Mouse (Mus musculus) lung, embryonic 15.5 days (tissue): ENCODE results near the gene Zfhx2. TPM values are rescaled to one million over a fixed set of nuclear protein-coding genes. Genes with fewer than 3 reads are reported as not detected.

ENCODE experiments used
- ATAC-seq: fragments of 200-750 bp; cut with Nextera tagmentation; 2 replicates; pipeline ENCODE4 v1.8.0; 2017; ENCODE audit warnings: moderate number of reproducible peaks, borderline replicate concordance; ENCODE audit not compliant: low FRiP score, low TSS enrichment; ENCODE audit errors: extremely low read depth
- H3K27ac ChIP-seq: fragments of 300-500 bp; sonication (generic); 2 replicates; pipeline ENCODE4 v1.5.1; 2015; ENCODE audit warnings: moderate library complexity, mild to moderate bottlenecking, inconsistent platforms
- H3K27me3 ChIP-seq: fragments of 300-500 bp; sonication (generic); 2 replicates; pipeline ENCODE4 v1.6.1; 2015; ENCODE audit warnings: inconsistent platforms
- H3K36me3 ChIP-seq: fragments of 300-500 bp; sonication (generic); 2 replicates; pipeline ENCODE4 v1.6.1; 2015; ENCODE audit warnings: inconsistent platforms
- H3K4me1 ChIP-seq: fragments of 300-500 bp; sonication (generic); 2 replicates; pipeline ENCODE4 v1.6.1; 2015; ENCODE audit warnings: inconsistent platforms
- H3K4me2 ChIP-seq: fragments of 300-500 bp; sonication (generic); 2 replicates; pipeline ENCODE4 v1.6.1; 2015; ENCODE audit warnings: inconsistent platforms, mild to moderate bottlenecking, moderate library complexity
- H3K4me3 ChIP-seq: fragments of 300-500 bp; sonication (generic); 2 replicates; pipeline ENCODE4 v1.5.1; 2015; ENCODE audit warnings: mild to moderate bottlenecking, inconsistent platforms
- H3K9ac ChIP-seq: fragments of 300-500 bp; sonication (generic); 2 replicates; pipeline ENCODE4 v1.6.1; 2015; ENCODE audit warnings: inconsistent platforms
- H3K9me3 ChIP-seq: fragments of 300-500 bp; sonication (generic); 2 replicates; pipeline ENCODE4 v1.6.1; 2016; ENCODE audit warnings: inconsistent platforms
- WGBS: fragments of 180-500 bp; shearing (Covaris S2); methylation state at CpG from one replicate; pipeline ENCODE4 v1.1.7; 2015; 5-methylcytosine and 5-hydroxymethylcytosine counted together
- polyA plus RNA-seq: library from polyadenylated mRNA; unstranded; fragments of >200 nt; fragmentation: Nextera tagmentation; extraction: Ambion mirVana; gene quantifications from 2 replicates; pipeline ENCODE4 v1.2.1, GENCODE M21; 2015

Gene Zfhx2
- polyA plus RNA-seq = 4.2 and 4.3 TPM in 2 replicates

- WGBS = 1% methylated on average over 34 of the region's 34 CpGs
- H3K4me3 ChIP-seq = peak within 1 kb of the TSS; percentile 62
- peak; percentile 85 for ATAC-seq
- peak within 1 kb of the TSS; percentile 81 for H3K27ac ChIP-seq
- H3K9ac ChIP-seq = peak within 1 kb of the TSS; percentile 55
- no peaks in the 10 kb centered on the region for H3K9me3 ChIP-seq
- peak within 1 kb of the TSS; percentile 77 for H3K4me2 ChIP-seq
- H3K36me3 ChIP-seq = no peaks in the 10 kb centered on the region
- peaks cover 27% of the 10 kb centered on the region for H3K4me1 ChIP-seq
- H3K27me3 ChIP-seq = no peaks in the 10 kb centered on the region
These were observed at the start of gene Zfhx2 for GRCm38 (mm10) chr14:55092011-55092577. Gene Zfhx2 (minus strand): TSS chr14:55092324.

- H3K36me3 ChIP-seq = no peaks in the 10 kb centered on the region
- no peak for ATAC-seq
- no peaks in the 10 kb centered on the region for H3K4me1 ChIP-seq
- H3K9ac ChIP-seq = no peak overlapping the region
- H3K27me3 ChIP-seq = no peaks in the 10 kb centered on the region
- H3K4me2 ChIP-seq = no peak overlapping the region
- no peaks in the 10 kb centered on the region for H3K9me3 ChIP-seq
- no peak overlapping the region for H3K27ac ChIP-seq
- WGBS = 29% methylated on average over 7 of the region's 7 CpGs
- H3K4me3 ChIP-seq = no peak overlapping the region
These were observed 47.2 kb upstream of the Zfhx2 start for GRCm38 (mm10) chr14:55139313-55139712.

GRCm38 (mm10) chr14:55135676-55136075 lies 43.6 kb upstream of the Zfhx2 start:
- H3K4me1 ChIP-seq = no peaks in the 10 kb centered on the region
- no peak overlapping the region for H3K4me2 ChIP-seq
- no peak overlapping the region for H3K9ac ChIP-seq
- WGBS = 71% methylated on average over 8 of the region's 8 CpGs
- H3K4me3 ChIP-seq = no peak overlapping the region
- ATAC-seq = no peak
- H3K36me3 ChIP-seq = no peaks in the 10 kb centered on the region
- no peaks in the 10 kb centered on the region for H3K27me3 ChIP-seq
- H3K27ac ChIP-seq = no peak overlapping the region
- no peaks in the 10 kb centered on the region for H3K9me3 ChIP-seq

- Histone ChIP-seq H3K4me2 (no peak overlapping the region), H3K9me3 (no peaks in the 10 kb centered on the region), H3K4me3 (no peak overlapping the region), H3K4me1 (0 out of 2 replicates have a peak, but pooled peaks cover 4% of the 10 kb centered on the region), H3K27ac (no peak overlapping the region), H3K9ac (no peak overlapping the region), H3K27me3 (no peaks in the 10 kb centered on the region), H3K36me3 (no peaks in the 10 kb centered on the region)
- ATAC-seq = no peak
- 81% methylated on average over 7 of the region's 7 CpGs for WGBS
These were observed 34.4 kb upstream of the Zfhx2 start for GRCm38 (mm10) chr14:55126521-55126920.

- Histone ChIP-seq H3K4me1 (0 out of 2 replicates have a peak, but pooled peaks cover 4% of the 10 kb centered on the region), H3K4me3 (no peak overlapping the region), H3K36me3 (no peaks in the 10 kb centered on the region), H3K27me3 (no peaks in the 10 kb centered on the region), H3K27ac (no peak overlapping the region), H3K9ac (no peak overlapping the region), H3K4me2 (no peak overlapping the region), H3K9me3 (no peaks in the 10 kb centered on the region)
- ATAC-seq = no peak
- 68% methylated on average over 5 of the region's 5 CpGs for WGBS
These were observed 33.6 kb upstream of the Zfhx2 start for GRCm38 (mm10) chr14:55125711-55126110.

GRCm38 (mm10) chr14:55122359-55122758 lies 30.2 kb upstream of the Zfhx2 start:
- Histone ChIP-seq H3K27ac (no peak overlapping the region), H3K4me1 (0 out of 2 replicates have a peak, but pooled peaks cover 4% of the 10 kb centered on the region), H3K9ac (no peak overlapping the region), H3K36me3 (no peaks in the 10 kb centered on the region), H3K4me2 (peak overlapping the region; percentile 37), H3K27me3 (peaks cover 6% of the 10 kb centered on the region), H3K9me3 (no peaks in the 10 kb centered on the region), H3K4me3 (no peak overlapping the region)
- no peak for ATAC-seq
- WGBS = 40% methylated on average over 8 of the region's 8 CpGs

GRCm38 (mm10) chr14:55121947-55122346 lies 29.8 kb upstream of the Zfhx2 start:
- H3K36me3 ChIP-seq = no peaks in the 10 kb centered on the region
- ATAC-seq = peak; percentile 83
- no peak overlapping the region for H3K4me3 ChIP-seq
- peaks cover 10% of the 10 kb centered on the region for H3K27me3 ChIP-seq
- peaks cover 5% of the 10 kb centered on the region; the same call in 1 of the 2 replicates for H3K4me1 ChIP-seq
- no peaks in the 10 kb centered on the region for H3K9me3 ChIP-seq
- H3K4me2 ChIP-seq = peak overlapping the region; percentile 37
- H3K9ac ChIP-seq = no peak overlapping the region
- WGBS = 3% methylated on average over 5 of the region's 5 CpGs
- no peak overlapping the region for H3K27ac ChIP-seq

- peaks cover 26% of the 10 kb centered on the region for H3K4me1 ChIP-seq
- no peak overlapping the region for H3K4me2 ChIP-seq
- H3K9ac ChIP-seq = no peak overlapping the region
- no peaks in the 10 kb centered on the region for H3K9me3 ChIP-seq
- no peaks in the 10 kb centered on the region for H3K36me3 ChIP-seq
- H3K4me3 ChIP-seq = no peak overlapping the region
- no peak overlapping the region for H3K27ac ChIP-seq
- 60% methylated on average over 4 of the region's 4 CpGs for WGBS
- no peak for ATAC-seq
- H3K27me3 ChIP-seq = peaks cover 33% of the 10 kb centered on the region
These were observed 27.5 kb upstream of the Zfhx2 start for GRCm38 (mm10) chr14:55119421-55120134.

- Histone ChIP-seq H3K36me3 (no peaks in the 10 kb centered on the region), H3K4me2 (no peak overlapping the region), H3K27me3 (peaks cover 41% of the 10 kb centered on the region), H3K4me3 (no peak overlapping the region), H3K9ac (no peak overlapping the region), H3K27ac (no peak overlapping the region), H3K4me1 (peaks cover 34% of the 10 kb centered on the region), H3K9me3 (no peaks in the 10 kb centered on the region)
- 70% methylated on average over 4 of the region's 4 CpGs for WGBS
- no peak for ATAC-seq
These were observed 26.7 kb upstream of the Zfhx2 start for GRCm38 (mm10) chr14:55118852-55119251.

GRCm38 (mm10) chr14:55116425-55117200 lies 24.5 kb upstream of the Zfhx2 start, which contains the start of gene Jph4:
Gene Jph4 (minus strand): TSS chr14:55116935.
- Histone ChIP-seq H3K9ac (no peak within 1 kb of the TSS), H3K9me3 (no peaks in the 10 kb centered on the region), H3K4me3 (peak within 1 kb of the TSS; percentile 55; the same call in 1 of the 2 replicates), H3K4me1 (peaks cover 31% of the 10 kb centered on the region), H3K27ac (no peak within 1 kb of the TSS), H3K27me3 (peaks cover 56% of the 10 kb centered on the region), H3K36me3 (no peaks in the 10 kb centered on the region), H3K4me2 (peak within 1 kb of the TSS; percentile 100)
- ATAC-seq = no peak
- WGBS = 4% methylated on average over 21 of the region's 21 CpGs

- H3K4me3 ChIP-seq = peak overlapping the region; percentile 55
- H3K27me3 ChIP-seq = peaks cover 64% of the 10 kb centered on the region
These were observed 23.7 kb upstream of the Zfhx2 start for GRCm38 (mm10) chr14:55115846-55116245.

More at GRCm38 (mm10) chr14:55115846-55116245, 23.7 kb upstream of the Zfhx2 start:
- WGBS = 0% methylated on average over 8 of the region's 8 CpGs
- Histone ChIP-seq H3K9ac (no peak overlapping the region), H3K36me3 (no peaks in the 10 kb centered on the region), H3K4me2 (peak overlapping the region; percentile 100), H3K4me1 (peaks cover 31% of the 10 kb centered on the region), H3K27ac (no peak overlapping the region), H3K9me3 (no peaks in the 10 kb centered on the region)
- no peak for ATAC-seq
